Mouse (Mus musculus): ENCODE results near the gene Cdc42ep1.

DNA sequence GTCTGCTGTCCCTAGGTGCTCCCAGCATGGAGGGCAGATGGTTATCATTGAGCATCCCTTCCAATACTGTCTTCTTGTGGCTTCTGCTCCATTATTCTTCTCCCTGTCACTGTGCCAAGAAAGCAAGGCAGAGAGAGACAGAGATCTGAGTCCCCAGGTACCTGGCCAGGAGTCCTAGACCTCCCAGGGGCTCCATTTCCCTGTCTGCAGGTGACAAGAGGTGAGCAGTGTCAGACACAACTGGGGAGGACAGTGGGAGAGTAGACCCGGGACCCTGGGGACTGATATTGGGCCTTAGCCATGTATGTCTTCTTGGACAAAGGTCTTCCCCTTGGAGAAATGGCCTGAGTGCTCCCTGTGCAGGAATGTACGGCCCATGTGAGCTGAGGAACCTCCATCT is 37.1 kb upstream of the Cdc42ep1 start:
- TF ChIP-seq FLI1 (IDR thresholded peaks at IDR 0.05; ENCODE audit: low read length) = no peak
- no peak for TF ChIP-seq GATA1 (IDR thresholded peaks at IDR 0.05; ENCODE audit: borderline replicate concordance, low read length)

Data from megakaryocyte, embryonic 14.5 days (primary cell).